8 mouse cellular contexts compared by ENCODE assay signal in the genomic region with DNA sequence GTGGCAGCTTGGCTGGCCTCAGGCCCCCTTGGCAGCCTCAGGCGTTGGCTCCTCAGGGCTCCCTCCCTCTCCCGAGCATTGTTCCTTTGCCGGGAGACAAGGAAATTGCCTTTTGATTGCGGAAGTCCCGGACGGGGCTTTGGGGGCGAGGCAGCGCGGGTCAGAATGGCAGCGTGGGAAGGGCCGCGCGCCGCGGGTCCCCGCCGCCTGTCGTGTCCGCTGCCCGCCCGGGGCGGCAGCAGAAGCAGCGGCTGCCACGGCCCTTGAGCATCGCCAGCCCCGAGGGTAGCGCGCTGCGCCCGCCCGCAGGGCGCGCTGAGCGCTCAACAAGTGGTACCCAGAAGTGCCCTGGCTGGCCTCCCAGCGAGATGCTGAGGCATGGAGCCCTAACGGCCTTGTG. TPM values are rescaled to one million over a fixed set of nuclear protein-coding genes. Genes with fewer than 3 reads are reported as not detected.
DNase-seq lines count a peak whose midpoint lies in the region; ATAC-seq and TF ChIP-seq lines count a peak whose summit lies in the region.

No protein-coding gene starts in this region.

- peaks cover 14% of the 10 kb centered on the region for H3K27me3 ChIP-seq in forebrain, postnatal 0 days (ENCODE audit: insufficient read depth, low read length)
- H3K27me3 ChIP-seq in hindbrain, embryonic 13.5 days, result peaks cover 30% of the 10 kb centered on the region
- 0 out of 2 replicates have a peak, but pooled peaks cover 6% of the 10 kb centered on the region for H3K27me3 ChIP-seq in midbrain, postnatal 0 days (ENCODE audit: insufficient read depth, low read length)

- no peaks in the 10 kb centered on the region for H3K36me3 ChIP-seq in forebrain, postnatal 0 days (ENCODE audit: insufficient read depth)
- no peaks in the 10 kb centered on the region for H3K36me3 ChIP-seq in hindbrain, embryonic 13.5 days
- H3K36me3 ChIP-seq in midbrain, postnatal 0 days (ENCODE audit: insufficient read depth, low read length), result no peaks in the 10 kb centered on the region

- WGBS in forebrain, postnatal 0 days, result 0% methylated on average over 30 of the region's 36 CpGs
- WGBS in hindbrain, embryonic 13.5 days, result 0% methylated on average over 29 of the region's 36 CpGs
- WGBS in midbrain, postnatal 0 days, result under 1% methylated on average over 28 of the region's 36 CpGs

- no peaks in the 10 kb centered on the region for H3K4me1 ChIP-seq in forebrain, postnatal 0 days (ENCODE audit: insufficient read depth)
- H3K4me1 ChIP-seq in hindbrain, embryonic 13.5 days (replicated peaks), result peaks cover 11% of the 10 kb centered on the region
- no peaks in the 10 kb centered on the region; the same call in 1 of the 2 replicates for H3K4me1 ChIP-seq in midbrain, postnatal 0 days (ENCODE audit: insufficient read depth, low read length)

- ATAC-seq in forebrain, postnatal 0 days, result peak; percentile 55
- no peak for ATAC-seq in hindbrain, embryonic 13.5 days (ENCODE audit: low FRiP score)
- ATAC-seq in midbrain, postnatal 0 days (ENCODE audit: low FRiP score), result peak; percentile 49; the same call in 1 of the 2 replicates

- peak overlapping the region; percentile 44 for H3K4me3 ChIP-seq in forebrain, postnatal 0 days (ENCODE audit: low read depth, low read length)
- H3K4me3 ChIP-seq in hindbrain, embryonic 13.5 days, result peak overlapping the region; percentile 49
- H3K4me3 ChIP-seq in midbrain, postnatal 0 days (ENCODE audit: low read depth, low read length), result peak overlapping the region; percentile 50

- peak overlapping the region; percentile 41 for H3K9ac ChIP-seq in forebrain, postnatal 0 days
- H3K9ac ChIP-seq in hindbrain, embryonic 13.5 days, result peak overlapping the region; percentile 71
- peak overlapping the region; percentile 57 for H3K9ac ChIP-seq in midbrain, postnatal 0 days (replicated peaks; ENCODE audit: low read length, poor library complexity, severe bottlenecking)

- TF ChIP-seq CTCF in forebrain, postnatal 0 days (IDR thresholded peaks at IDR 0.05; ENCODE audit: low read depth), result no peak
- TF ChIP-seq CTCF in midbrain, postnatal 0 days (IDR thresholded peaks at IDR 0.05), result no peak

- no peaks in the 10 kb centered on the region for H3K9me3 ChIP-seq in forebrain, postnatal 0 days (ENCODE audit: low read length)
- H3K9me3 ChIP-seq in hindbrain, embryonic 13.5 days, result no peaks in the 10 kb centered on the region
- H3K9me3 ChIP-seq in midbrain, postnatal 0 days (ENCODE audit: low read length), result no peaks in the 10 kb centered on the region

- peak; percentile 22 for DNase-seq in thymus, postnatal 4 days
- DNase-seq in thymus, postnatal 0 days (ENCODE audit: low spot score), result no peak
- DNase-seq in forebrain, postnatal 0 days, result peak; percentile 18
- DNase-seq in liver, result peak; percentile 23
- DNase-seq in midbrain, postnatal 0 days (ENCODE audit: low spot score), result peak; percentile 17
- no peak for DNase-seq in T-cell, adult 2 months (ENCODE audit: low spot score)
- DNase-seq in cerebellum, adult 11 months, result no peak

- no peak overlapping the region for H3K27ac ChIP-seq in forebrain, postnatal 0 days (ENCODE audit: low read depth, low read length)
- no peak overlapping the region for H3K27ac ChIP-seq in hindbrain, embryonic 13.5 days
- H3K27ac ChIP-seq in midbrain, postnatal 0 days (ENCODE audit: low read depth, low read length), result no peak overlapping the region

- peak overlapping the region; percentile 89 for H3K4me2 ChIP-seq in forebrain, postnatal 0 days (ENCODE audit: low read depth)
- peak overlapping the region; percentile 98 for H3K4me2 ChIP-seq in hindbrain, embryonic 13.5 days
- H3K4me2 ChIP-seq in midbrain, postnatal 0 days (ENCODE audit: low read depth, low read length, poor library complexity, severe bottlenecking), result peak overlapping the region; percentile 99

RNA-seq across cellular contexts. Expression of a gene that starts 25.9 kb away (rescaled TPM):
- polyA plus RNA-seq in thymus, postnatal 0 days (2015; fragmentation: Nextera tagmentation; extraction: Ambion mirVana), result 1.1 and 1.7 TPM in 2 replicates
- 6.3 and 9.8 TPM in 2 replicates for total RNA-seq in forebrain, postnatal 0 days (2014; rRNA removed)
- polyA plus RNA-seq in forebrain, postnatal 0 days (2015; fragmentation: Nextera tagmentation; extraction: Ambion mirVana), result 1.4 and 2.3 TPM in 2 replicates
- 3.0 and 3.4 TPM in 2 replicates for polyA plus RNA-seq in hindbrain, embryonic 13.5 days (2015; fragmentation: Nextera tagmentation; extraction: Ambion mirVana)
- 9.8 and 12.5 TPM in 2 replicates for total RNA-seq in midbrain, postnatal 0 days (2014; rRNA removed)
- 2.6 and 3.3 TPM in 2 replicates for polyA plus RNA-seq in midbrain, postnatal 0 days (2015; fragmentation: Nextera tagmentation; extraction: Ambion mirVana)

Comparison
In these comparisons a context has a peak if more than half of its experiments do, and no peak if none do; other contexts are left out.
1. DNase-seq: peak in thymus, postnatal 4 days (single experiment), forebrain, postnatal 0 days (single experiment), liver (single experiment) and midbrain, postnatal 0 days (single experiment); none in thymus, postnatal 0 days (single experiment), T-cell, adult 2 months (single experiment) and cerebellum, adult 11 months (single experiment).
2. Peak in every context shown above with its lines, with median percentiles within 50 percentile points of each other: H3K4me2 ChIP-seq, H3K4me3 ChIP-seq and H3K9ac ChIP-seq.